Mouse (Mus musculus) midbrain, embryonic 12.5 days (tissue): ENCODE results near the gene Gp9. TPM values are rescaled to one million over a fixed set of nuclear protein-coding genes. Genes with fewer than 3 reads are reported as not detected.

ENCODE experiments used
- ATAC-seq: fragments of 200-750 bp; cut with Nextera tagmentation; 2 replicates; pipeline ENCODE4 v1.8.0; 2017; ENCODE audit warnings: low read depth, moderate TSS enrichment, moderate library complexity; ENCODE audit not compliant: low FRiP score
- H3K27ac ChIP-seq: fragments of 300-500 bp; sonication (generic); replicated peaks from 2 replicates; pipeline ENCODE4 v1.5.1; 2016; ENCODE audit warnings: mild to moderate bottlenecking
- H3K27me3 ChIP-seq: fragments of 300-500 bp; sonication (generic); 2 replicates; pipeline ENCODE4 v1.6.1; 2016; ENCODE audit warnings: mild to moderate bottlenecking
- H3K36me3 ChIP-seq: fragments of 300-500 bp; sonication (generic); 2 replicates; pipeline ENCODE4 v1.6.1; 2016
- H3K4me1 ChIP-seq: fragments of 300-500 bp; sonication (generic); 2 replicates; pipeline ENCODE4 v1.6.1; 2016
- H3K4me2 ChIP-seq: fragments of 300-500 bp; sonication (generic); replicated peaks from 2 replicates; pipeline ENCODE4 v1.6.1; 2016; ENCODE audit warnings: mild to moderate bottlenecking, moderate library complexity
- H3K4me3 ChIP-seq: fragments of 300-500 bp; sonication (generic); 2 replicates; pipeline ENCODE4 v1.5.1; 2016; ENCODE audit warnings: mild to moderate bottlenecking
- H3K9ac ChIP-seq: fragments of 300-500 bp; sonication (generic); replicated peaks from 2 replicates; pipeline ENCODE4 v1.6.1; 2016; ENCODE audit warnings: mild to moderate bottlenecking, moderate library complexity
- H3K9me3 ChIP-seq: fragments of 300-500 bp; sonication (generic); 2 replicates; pipeline ENCODE4 v1.6.1; 2016; ENCODE audit warnings: mild to moderate bottlenecking
- WGBS: fragments of 180-500 bp; shearing (Covaris S2); methylation state at CpG from one replicate; pipeline ENCODE4 v1.1.7; 2016; 5-methylcytosine and 5-hydroxymethylcytosine counted together
- polyA plus RNA-seq: library from polyadenylated mRNA; unstranded; fragments of >200 nt; fragmentation: Nextera tagmentation; extraction: Ambion mirVana; gene quantifications from 2 replicates; pipeline ENCODE4 v1.2.1, GENCODE M21; 2016

Gene Gp9
- polyA plus RNA-seq, 1 experiment from 2014 or later: 1.7 TPM

GRCm38 (mm10) chr6:87807735-87808440 is 30.0 kb downstream of the Gp9 start:
- H3K27me3 ChIP-seq: peaks cover 8% of the 10 kb centered on the region; the same call in 1 of the 2 replicates
- ATAC-seq: no peak
- H3K4me2 ChIP-seq: no peak overlapping the region
- no peak overlapping the region for H3K4me3 ChIP-seq
- peaks cover 21% of the 10 kb centered on the region for H3K4me1 ChIP-seq
- 0 out of 2 replicates have a peak, but pooled peaks cover 3% of the 10 kb centered on the region for H3K36me3 ChIP-seq
- H3K9ac ChIP-seq: no peak overlapping the region
- no peaks in the 10 kb centered on the region for H3K9me3 ChIP-seq
- 86% methylated on average over 4 of the region's 4 CpGs for WGBS
- no peak overlapping the region for H3K27ac ChIP-seq

- WGBS: 82% methylated on average over 3 of the region's 3 CpGs
- H3K4me3 ChIP-seq: no peak overlapping the region
- H3K27ac ChIP-seq: no peak overlapping the region
- H3K4me2 ChIP-seq: no peak overlapping the region
- H3K27me3 ChIP-seq: peaks cover 8% of the 10 kb centered on the region; the same call in 1 of the 2 replicates
- no peak overlapping the region for H3K9ac ChIP-seq
- peaks cover 21% of the 10 kb centered on the region for H3K4me1 ChIP-seq
- no peaks in the 10 kb centered on the region for H3K9me3 ChIP-seq
- peaks cover 7% of the 10 kb centered on the region; the same call in 1 of the 2 replicates for H3K36me3 ChIP-seq
- no peak for ATAC-seq
Observed at GRCm38 (mm10) chr6:87808521-87808920, 30.6 kb downstream of the Gp9 start.

GRCm38 (mm10) chr6:87809144-87809543 is 31.3 kb downstream of the Gp9 start:
- Histone ChIP-seq H3K27ac (no peak overlapping the region), H3K27me3 (peaks cover 8% of the 10 kb centered on the region; the same call in 1 of the 2 replicates), H3K9ac (no peak overlapping the region), H3K36me3 (peaks cover 12% of the 10 kb centered on the region; the same call in 1 of the 2 replicates), H3K4me1 (peaks cover 21% of the 10 kb centered on the region), H3K4me3 (no peak overlapping the region), H3K4me2 (no peak overlapping the region), H3K9me3 (no peaks in the 10 kb centered on the region)
- ATAC-seq: no peak
- WGBS: 96% methylated on average over 2 of the region's 2 CpGs

GRCm38 (mm10) chr6:87809651-87810161 is 31.8 kb downstream of the Gp9 start:
- WGBS: 91% methylated on average over 6 of the region's 6 CpGs
- H3K4me2 ChIP-seq: 0 out of 2 replicates have a peak overlapping the region, but pooled peaks have one; percentile 96
- H3K36me3 ChIP-seq: peaks cover 16% of the 10 kb centered on the region; the same call in 1 of the 2 replicates
- H3K27me3 ChIP-seq: peaks cover 8% of the 10 kb centered on the region; the same call in 1 of the 2 replicates
- no peak overlapping the region for H3K4me3 ChIP-seq
- no peak overlapping the region for H3K27ac ChIP-seq
- no peak overlapping the region for H3K9ac ChIP-seq
- H3K4me1 ChIP-seq: peaks cover 21% of the 10 kb centered on the region
- ATAC-seq: no peak
- H3K9me3 ChIP-seq: no peaks in the 10 kb centered on the region

GRCm38 (mm10) chr6:87810311-87810710 is 32.4 kb downstream of the Gp9 start:
- peaks cover 8% of the 10 kb centered on the region; the same call in 1 of the 2 replicates for H3K27me3 ChIP-seq
- no peak overlapping the region for H3K27ac ChIP-seq
- peaks cover 21% of the 10 kb centered on the region for H3K4me1 ChIP-seq
- peak overlapping the region; percentile 71 for H3K4me3 ChIP-seq
- H3K9ac ChIP-seq: no peak overlapping the region
- H3K9me3 ChIP-seq: no peaks in the 10 kb centered on the region
- peak overlapping the region; percentile 96 for H3K4me2 ChIP-seq
- WGBS: 35% methylated on average over 6 of the region's 6 CpGs
- ATAC-seq: no peak
- H3K36me3 ChIP-seq: peaks cover 19% of the 10 kb centered on the region

GRCm38 (mm10) chr6:87810713-87811669 is 33.1 kb downstream of the Gp9 start:
- Histone ChIP-seq H3K4me1 (peaks cover 21% of the 10 kb centered on the region), H3K27me3 (peaks cover 8% of the 10 kb centered on the region; the same call in 1 of the 2 replicates), H3K36me3 (peaks cover 26% of the 10 kb centered on the region), H3K4me3 (peak overlapping the region; percentile 71), H3K9me3 (no peaks in the 10 kb centered on the region), H3K4me2 (peak overlapping the region; percentile 96), H3K27ac (peak overlapping the region; percentile 60), H3K9ac (peak overlapping the region; percentile 78)
- WGBS: under 1% methylated on average over 75 of the region's 77 CpGs
- no peak; the same call in none of the 2 replicates for ATAC-seq

- Histone ChIP-seq H3K9ac (peak within 1 kb of the TSS; percentile 78), H3K27me3 (peaks cover 8% of the 10 kb centered on the region; the same call in 1 of the 2 replicates), H3K4me2 (peak within 1 kb of the TSS; percentile 96), H3K36me3 (peaks cover 34% of the 10 kb centered on the region), H3K27ac (peak within 1 kb of the TSS; percentile 60), H3K4me3 (peak within 1 kb of the TSS; percentile 71), H3K9me3 (no peaks in the 10 kb centered on the region), H3K4me1 (peaks cover 21% of the 10 kb centered on the region)
- 1% methylated on average over 53 of the region's 56 CpGs for WGBS
- peak; percentile 96 for ATAC-seq
Observed at GRCm38 (mm10) chr6:87811675-87812338, 33.9 kb downstream of the Gp9 start, which contains the start of gene Rab43. Gene Rab43, minus strand, starts transcription at chr6:87812164.

- Histone ChIP-seq H3K4me3 (peak overlapping the region; percentile 71; the same call in 1 of the 2 replicates), H3K4me2 (peak overlapping the region; percentile 96), H3K9ac (peak overlapping the region; percentile 78; the same call in 1 of the 2 replicates), H3K27ac (no peak overlapping the region), H3K9me3 (no peaks in the 10 kb centered on the region), H3K27me3 (peaks cover 8% of the 10 kb centered on the region; the same call in 1 of the 2 replicates), H3K36me3 (peaks cover 43% of the 10 kb centered on the region), H3K4me1 (peaks cover 21% of the 10 kb centered on the region)
- no peak for ATAC-seq
- WGBS: 84% methylated on average over 1 of the region's 1 CpGs
Observed at GRCm38 (mm10) chr6:87812656-87813055, 34.8 kb downstream of the Gp9 start.

GRCm38 (mm10) chr6:87814486-87814885 is 36.6 kb downstream of the Gp9 start:
- H3K4me3 ChIP-seq: no peak overlapping the region
- no peak for ATAC-seq
- no peak overlapping the region for H3K4me2 ChIP-seq
- H3K36me3 ChIP-seq: peaks cover 58% of the 10 kb centered on the region
- no peak overlapping the region for H3K9ac ChIP-seq
- peaks cover 21% of the 10 kb centered on the region for H3K4me1 ChIP-seq
- H3K27me3 ChIP-seq: peaks cover 7% of the 10 kb centered on the region; the same call in 1 of the 2 replicates
- H3K27ac ChIP-seq: no peak overlapping the region
- H3K9me3 ChIP-seq: no peaks in the 10 kb centered on the region
- WGBS: 95% methylated on average over 5 of the region's 5 CpGs

- Histone ChIP-seq H3K36me3 (peaks cover 97% of the 10 kb centered on the region), H3K9ac (no peak overlapping the region), H3K4me3 (no peak overlapping the region), H3K4me2 (no peak overlapping the region), H3K9me3 (no peaks in the 10 kb centered on the region), H3K27me3 (no peaks in the 10 kb centered on the region), H3K4me1 (no peaks in the 10 kb centered on the region), H3K27ac (no peak overlapping the region)
- WGBS: 94% methylated on average over 2 of the region's 2 CpGs
- ATAC-seq: no peak
Observed at GRCm38 (mm10) chr6:87820366-87820765, 42.5 kb downstream of the Gp9 start.
